Mouse (Mus musculus): ENCODE measurements around the gene Dapk3.
"Not testable (repeated sequence)": the region's sequence is repeated elsewhere in the genome, so short reads cannot be mapped to it uniquely, and the experiment has no call there.

The Dapk3 gene

GRCm38 (mm10) chr10:81201807-81202758, 19.3 kb downstream of the Dapk3 start, which contains the start of gene Nmrk2:
Gene Nmrk2 (minus strand): TSS chr10:81202051.
- no peak for DNase-seq (ENCODE audit: extremely low spot score)

DNA sequence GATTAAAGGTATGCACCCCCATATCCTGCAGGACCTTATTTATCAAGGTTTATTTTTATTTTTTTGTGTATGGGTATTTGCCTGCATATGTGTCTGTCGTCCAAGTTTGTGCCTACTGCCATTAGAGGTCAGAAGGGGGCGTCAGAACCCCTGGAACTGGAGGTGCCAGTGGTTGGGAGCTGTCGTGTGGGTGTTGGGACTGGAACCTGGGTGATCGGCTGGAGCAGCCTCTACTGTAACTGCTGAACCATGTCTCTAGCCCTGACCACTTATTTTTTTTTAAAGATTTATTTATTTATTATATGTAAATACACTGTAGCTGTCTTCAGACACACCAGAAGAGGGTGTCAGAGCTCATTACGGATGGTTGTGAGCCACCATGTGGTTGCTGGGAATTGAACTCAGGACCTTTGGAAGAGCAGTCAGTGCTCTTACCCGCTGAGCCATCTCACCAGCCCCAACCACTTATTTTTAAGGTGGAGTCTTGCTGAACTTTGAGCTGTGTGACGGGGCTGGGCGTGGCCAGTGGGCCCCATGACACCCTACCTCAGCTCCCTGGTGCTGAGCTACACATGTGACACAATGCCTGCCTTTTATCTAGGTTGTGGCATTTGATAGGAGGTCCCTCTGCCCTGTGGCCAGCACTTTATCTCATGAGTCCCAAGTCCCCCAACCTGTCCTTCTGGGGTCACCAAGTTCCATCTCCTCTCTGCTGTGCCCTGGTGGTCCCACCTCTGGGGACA, 20.3 kb downstream of the Dapk3 start:
- DNase-seq (ENCODE audit: extremely low spot score) = no peak

- DNase-seq (ENCODE audit: extremely low spot score) = no peak
Observed at GRCm38 (mm10) chr10:81204137-81204536, 21.3 kb downstream of the Dapk3 start.

DNA sequence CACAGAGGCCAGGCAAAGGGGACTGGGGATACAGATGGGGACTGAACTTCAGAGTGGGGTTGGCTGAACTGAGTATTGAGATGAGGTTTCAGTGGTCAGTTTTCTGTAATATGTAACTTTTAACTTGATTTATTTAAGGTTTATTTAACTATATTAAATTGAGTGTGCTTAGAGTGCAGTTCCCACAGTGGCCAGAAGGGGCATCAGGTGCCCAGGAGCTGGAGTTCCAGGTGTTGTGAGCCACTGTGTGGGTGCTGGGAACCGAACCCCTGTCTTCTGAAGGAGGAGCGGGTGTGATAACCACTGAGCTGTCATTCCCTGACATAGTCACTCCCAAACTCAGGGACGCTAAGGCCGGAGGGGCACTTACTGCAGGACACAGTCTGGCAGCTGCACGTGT, 27.3 kb downstream of the Dapk3 start:
- no peak for DNase-seq (ENCODE audit: extremely low spot score)

- DNase-seq (ENCODE audit: extremely low spot score) = no peak
Observed at GRCm38 (mm10) chr10:81216260-81216659, 33.5 kb downstream of the Dapk3 start.

- DNase-seq (ENCODE audit: extremely low spot score) = no peak
Observed at GRCm38 (mm10) chr10:81216810-81217209, 34.0 kb downstream of the Dapk3 start.

- not testable (repeated sequence) for DNase-seq (ENCODE audit: extremely low spot score)
Observed at GRCm38 (mm10) chr10:81217267-81217666, 34.5 kb downstream of the Dapk3 start.

DNA sequence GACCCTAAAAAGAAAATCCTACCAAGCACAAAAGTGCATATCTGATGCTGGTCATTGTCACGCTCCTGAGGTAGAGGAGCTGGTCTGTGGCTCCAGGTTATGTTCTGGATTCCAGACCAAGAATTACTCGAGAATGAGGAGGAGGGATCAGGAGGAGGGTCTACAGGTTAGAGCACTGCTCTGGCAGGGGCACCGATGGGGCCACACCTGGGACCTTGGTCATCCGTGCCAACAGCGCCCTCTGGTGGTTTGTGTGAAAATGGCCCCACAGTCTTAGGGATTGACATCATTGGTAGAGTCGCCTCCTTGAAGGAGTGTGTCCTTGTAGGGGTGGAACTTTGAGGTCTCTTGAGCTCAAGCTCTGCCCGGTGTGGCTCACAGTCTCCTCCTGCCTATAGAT, 35.2 kb downstream of the Dapk3 start:
- peak; percentile 43 for DNase-seq (ENCODE audit: extremely low spot score)

DNA sequence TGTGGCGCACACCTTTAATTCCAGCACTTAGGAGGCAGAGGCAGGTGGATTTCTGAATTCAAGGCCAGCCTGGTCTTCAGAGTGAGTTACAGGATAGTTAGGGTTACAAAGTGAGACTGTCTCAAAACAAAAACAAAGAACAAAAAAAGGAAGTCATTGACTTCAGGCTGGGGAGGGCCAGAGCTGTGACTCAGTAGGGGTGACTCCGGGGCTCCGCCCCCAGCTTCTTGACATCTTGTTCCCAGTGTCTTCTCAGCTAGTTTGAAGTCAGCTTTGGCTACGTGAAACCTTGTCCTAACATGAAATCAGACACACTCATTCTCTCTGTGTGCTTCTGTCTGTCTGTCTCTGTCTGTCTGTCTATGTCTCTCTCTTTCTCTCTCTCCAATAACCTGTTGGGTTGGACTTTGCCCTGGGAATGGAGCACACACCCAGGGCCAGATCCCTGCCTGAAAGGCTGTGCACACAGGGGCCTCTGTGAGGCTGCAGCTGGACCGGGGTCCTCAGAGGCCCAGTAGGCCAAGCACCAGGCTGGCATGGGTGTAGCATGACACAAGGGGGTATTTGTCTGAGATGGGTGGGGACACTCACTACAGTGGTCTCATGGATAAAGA, 38.7 kb downstream of the Dapk3 start:
- no peak for DNase-seq (ENCODE audit: extremely low spot score)

DNA sequence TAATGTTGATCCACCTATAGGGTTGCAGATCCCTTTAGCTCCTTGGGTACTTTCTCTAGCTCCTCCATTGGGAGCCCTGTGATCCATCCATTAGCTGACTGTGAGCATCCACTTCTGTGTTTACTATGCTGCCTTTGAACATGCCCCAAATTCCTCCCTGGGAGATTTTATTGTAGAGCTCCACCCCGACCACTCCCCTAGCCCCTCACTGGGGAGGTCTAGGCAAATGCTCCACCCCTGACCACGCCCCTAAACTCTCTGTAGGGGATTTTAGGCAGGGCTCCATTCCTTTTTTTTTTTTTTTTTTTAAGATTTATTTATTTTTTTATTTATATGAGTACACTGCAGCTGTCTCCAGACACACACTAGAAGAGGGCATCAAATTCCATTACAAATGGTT, 40.9 kb downstream of the Dapk3 start:
- not testable (repeated sequence) for DNase-seq (ENCODE audit: extremely low spot score)

DNA sequence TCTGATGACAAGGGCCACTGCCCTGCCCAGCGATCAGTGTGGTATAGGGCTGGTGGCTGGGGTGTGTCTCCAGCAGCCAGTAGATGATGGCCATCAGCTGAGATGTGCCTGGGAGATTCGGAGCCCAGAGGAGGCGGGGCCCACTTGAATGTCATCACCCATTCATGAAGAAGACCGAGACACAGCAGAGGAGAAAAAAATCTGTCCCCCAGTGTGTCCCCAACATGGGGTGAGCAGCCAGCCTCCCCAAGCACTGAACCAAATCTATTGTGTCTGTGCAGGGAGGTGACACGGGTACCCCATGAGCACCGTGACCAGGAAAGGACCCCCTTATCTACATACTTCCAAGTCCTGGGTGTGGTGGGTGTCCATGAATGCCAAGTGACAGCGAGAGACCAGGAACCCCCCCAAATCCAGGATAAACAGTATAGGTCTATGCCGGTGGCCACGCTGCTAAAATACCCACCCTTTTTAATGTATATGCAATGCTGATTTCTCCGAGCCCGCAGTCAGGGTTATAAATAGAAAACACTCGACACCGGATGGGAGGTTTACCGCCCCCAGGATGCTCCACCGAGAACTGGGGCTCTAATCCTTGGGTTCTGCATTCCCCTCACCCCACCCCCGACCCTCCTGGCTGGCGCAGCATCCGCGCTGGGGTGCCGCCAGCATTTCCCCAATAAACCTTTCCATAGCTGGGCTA, 47.1 kb downstream of the Dapk3 start:
- DNase-seq (ENCODE audit: extremely low spot score) = no peak

DNA sequence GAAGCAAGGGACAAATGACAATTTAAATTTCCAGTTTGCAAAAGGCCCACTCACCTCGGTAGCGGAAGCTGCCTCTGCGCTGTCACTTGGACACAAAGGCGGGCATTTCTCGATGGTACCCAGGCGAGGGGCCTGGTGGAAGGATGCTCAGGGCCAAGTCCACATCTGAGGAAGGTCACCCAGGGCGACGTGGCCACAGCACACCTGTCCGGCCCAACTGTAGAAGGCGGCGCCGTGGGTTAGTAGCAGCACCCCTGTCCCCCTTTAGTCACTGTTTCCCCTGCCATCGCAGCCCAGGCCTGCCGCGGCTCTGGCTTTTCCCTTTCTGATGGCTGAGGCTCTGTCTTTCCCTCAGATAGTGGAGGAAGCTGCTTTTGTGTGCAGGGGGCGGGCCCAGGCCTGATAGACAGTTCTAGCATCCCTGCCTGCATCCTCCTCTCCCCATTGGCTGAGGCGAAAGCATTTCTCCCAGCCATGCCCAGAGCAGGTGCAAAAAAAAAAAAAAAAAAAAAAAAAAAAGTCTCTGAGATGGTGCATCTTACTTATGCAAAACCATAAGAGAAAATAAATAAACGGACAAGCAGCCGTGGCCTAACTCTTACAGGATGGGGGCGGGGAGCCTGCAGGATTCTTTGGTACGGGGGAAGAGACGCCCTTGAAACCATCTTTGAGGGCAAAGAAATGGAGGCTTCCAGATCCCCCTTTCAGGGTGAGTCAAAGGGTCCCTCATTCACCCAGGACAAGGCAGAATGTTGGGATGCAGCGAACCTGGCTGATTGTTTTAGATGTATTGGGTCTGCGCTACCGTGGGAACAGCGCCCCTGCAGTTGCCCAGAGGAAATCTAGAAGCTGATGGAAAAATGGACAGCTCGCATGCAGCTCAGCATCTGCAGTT, 47.9 kb downstream of the Dapk3 start, which contains the start of gene Atcay:
Atcay (minus strand) TSS at position 396 of the 895 bp plus-strand sequence.
- DNase-seq (ENCODE audit: extremely low spot score) = peak; percentile 34

DNA sequence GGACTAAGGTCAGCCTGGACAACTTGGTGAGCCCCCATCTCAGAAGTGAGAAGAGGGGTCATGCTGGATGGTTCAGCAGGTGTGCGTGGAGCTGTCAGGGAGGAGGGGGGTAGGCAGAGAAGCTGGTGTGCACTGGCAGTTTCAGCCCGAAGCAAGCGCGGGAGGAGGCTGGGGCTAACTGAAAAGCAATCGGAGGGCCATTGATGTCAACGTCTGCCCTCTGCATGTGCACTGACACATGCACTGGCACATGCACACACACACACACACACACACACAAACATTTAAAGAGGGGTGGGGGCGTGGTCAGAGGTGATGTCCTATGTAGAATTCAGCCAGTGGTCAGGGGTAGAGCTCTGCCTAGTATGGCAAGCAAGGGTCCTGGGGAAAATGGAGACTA, 48.6 kb downstream of the Dapk3 start:
- no peak for DNase-seq (ENCODE audit: extremely low spot score)

GRCm38 (mm10) chr10:81232580-81233225, 49.9 kb downstream of the Dapk3 start, which contains the start of gene Zfr2:
Gene Zfr2 (plus strand): TSS chr10:81233155.
- peak; percentile 90 for DNase-seq (ENCODE audit: extremely low spot score)

- no peak for DNase-seq (ENCODE audit: extremely low spot score)
Observed at GRCm38 (mm10) chr10:81233226-81233585, 50.4 kb downstream of the Dapk3 start.

- DNase-seq (ENCODE audit: extremely low spot score) = no peak
Observed at GRCm38 (mm10) chr10:81234206-81234605, 51.4 kb downstream of the Dapk3 start.

DNA sequence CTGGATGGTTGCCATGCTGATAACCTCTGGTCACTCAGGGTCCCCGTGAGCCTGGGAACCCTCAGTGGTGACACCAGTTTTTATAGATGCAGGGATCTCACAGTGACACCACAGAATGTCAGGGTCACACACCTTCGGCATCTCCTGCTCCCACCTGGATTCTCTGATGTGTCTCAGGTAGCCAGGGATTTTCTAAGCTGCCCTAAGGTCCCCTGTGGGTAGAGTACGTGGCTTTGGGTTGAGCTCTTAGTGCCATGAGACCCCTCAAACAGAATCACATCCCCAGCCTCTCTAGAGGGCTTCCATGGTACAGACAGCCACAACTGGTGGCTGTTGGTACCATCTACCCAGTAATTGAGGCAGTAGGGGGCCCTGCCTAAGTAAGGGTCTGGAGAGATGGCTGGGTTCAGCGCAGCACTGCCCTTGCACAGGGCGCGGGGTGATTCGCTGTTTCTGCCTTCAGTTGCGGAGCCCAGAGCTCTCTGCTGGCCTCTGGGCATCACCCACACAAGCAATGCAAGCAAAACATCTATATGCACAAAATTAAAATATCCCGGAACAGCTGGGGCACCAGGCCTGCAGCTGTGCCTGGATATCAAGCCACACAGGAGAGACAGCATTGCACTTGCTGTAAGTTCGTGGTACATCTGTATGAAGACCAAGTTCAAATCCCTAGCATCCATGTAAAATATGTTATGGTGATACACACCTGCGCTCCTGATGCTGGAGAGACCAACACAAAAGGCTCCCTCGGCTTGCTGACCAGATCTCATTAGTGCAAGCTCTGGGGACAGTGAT, 53.9 kb downstream of the Dapk3 start:
- DNase-seq (ENCODE audit: extremely low spot score) = no peak

DNA sequence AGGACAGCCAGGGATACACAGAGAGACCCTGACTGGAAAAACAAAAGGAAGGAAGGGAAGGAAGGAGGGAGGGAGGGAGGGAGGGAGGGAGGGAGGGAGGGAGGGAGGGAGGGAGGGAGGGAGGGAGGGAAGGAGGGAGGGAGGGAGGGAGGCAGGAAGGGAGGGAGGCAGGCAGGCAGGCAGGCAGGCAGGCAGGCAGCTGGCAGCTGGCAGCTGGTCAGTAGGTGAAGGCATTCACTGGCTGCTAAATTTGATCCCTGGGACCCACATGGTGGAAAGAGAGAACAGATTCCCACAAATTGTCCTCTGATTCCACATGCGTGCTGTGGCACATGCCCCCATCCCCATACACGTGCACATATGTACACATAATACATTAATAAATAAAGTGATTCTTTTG, 55.8 kb downstream of the Dapk3 start:
- no peak for DNase-seq (ENCODE audit: extremely low spot score)

- DNase-seq (ENCODE audit: extremely low spot score) = peak; percentile 63
Observed at GRCm38 (mm10) chr10:81240876-81241275, 58.1 kb downstream of the Dapk3 start.
